Mouse (Mus musculus) right cerebral cortex, postnatal 25 days (tissue): ENCODE data around the gene Tex44.

Source experiments
- DNase-seq: peaks from one replicate; pipeline ENCODE4 v3.0.0; 2022

Tex44 gene

DNA sequence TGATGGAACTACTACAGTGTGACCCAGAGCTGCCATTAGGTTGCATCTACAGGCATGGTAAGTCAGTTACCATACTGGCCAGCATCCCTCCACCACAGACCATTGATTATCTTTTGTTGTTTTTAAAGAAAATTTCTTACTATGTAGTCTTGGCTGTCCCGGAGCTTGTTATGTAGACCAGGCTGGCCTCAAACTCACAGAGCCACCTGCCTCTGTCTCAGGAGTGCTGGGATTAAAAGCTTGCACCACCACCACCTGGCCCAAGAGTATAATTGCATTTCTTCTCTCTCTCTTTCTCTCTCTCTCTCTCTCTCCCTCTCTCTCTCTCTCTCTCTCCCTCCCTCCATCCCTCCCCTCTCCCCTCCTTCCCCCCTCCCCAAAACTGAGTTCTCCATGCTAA is 1.8 kb upstream of the Tex44 start:
- no peak for DNase-seq

DNA sequence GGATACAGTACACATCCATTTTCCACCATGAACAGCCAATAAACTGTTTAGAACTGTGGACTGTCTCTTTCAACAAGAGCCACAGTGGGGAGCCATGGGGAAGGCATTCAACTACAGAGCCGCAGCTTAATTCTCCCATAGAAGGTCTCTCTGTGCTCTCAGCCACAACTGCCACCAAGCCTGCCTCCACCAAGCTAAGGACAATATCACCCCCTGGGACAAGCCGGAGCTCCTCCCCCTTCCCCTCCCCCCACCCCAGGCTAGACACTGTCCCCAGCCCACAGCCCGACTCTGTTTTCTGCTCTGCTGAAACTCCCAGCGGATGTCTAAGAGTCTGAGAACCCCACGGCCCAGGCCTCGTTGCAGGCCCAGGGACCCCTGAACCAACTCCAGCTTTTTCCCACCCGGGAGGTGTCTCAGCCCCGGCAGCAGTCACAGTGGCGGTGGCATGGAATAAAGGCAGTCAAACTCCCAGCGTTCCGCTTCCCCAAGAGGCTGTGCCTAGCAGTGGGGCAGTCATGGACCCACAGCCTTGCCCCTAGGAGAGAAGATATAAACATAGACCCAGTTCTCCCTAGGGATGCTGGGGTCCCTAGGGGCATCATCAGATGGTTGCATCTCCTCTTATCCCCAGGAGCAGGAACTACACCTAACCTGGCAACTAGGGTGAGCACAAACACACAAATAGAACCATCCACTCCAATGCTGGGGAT is 1.1 kb upstream of the Tex44 start:
- DNase-seq = no peak

DNA sequence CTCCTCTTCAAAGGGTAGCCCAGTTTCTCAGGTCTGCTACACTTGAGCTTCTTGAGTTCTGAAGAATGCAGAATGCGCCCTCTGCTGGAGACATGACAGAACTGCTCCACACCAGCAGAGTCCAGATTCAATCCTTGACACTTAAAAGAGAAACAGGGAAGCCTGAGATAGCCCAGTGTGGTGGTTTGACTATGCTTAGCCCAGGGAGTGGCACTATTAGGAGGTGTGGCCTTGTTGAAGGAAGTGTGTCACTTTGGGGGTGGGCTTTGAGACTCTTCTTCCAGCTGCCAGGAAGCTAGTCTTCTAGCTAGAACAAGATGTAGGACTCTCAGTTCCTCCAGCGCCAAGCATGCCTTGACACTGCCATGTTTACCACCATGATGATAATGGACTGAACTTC is 3.9 kb downstream of the Tex44 start:
- peak; percentile 73 for DNase-seq

DNA sequence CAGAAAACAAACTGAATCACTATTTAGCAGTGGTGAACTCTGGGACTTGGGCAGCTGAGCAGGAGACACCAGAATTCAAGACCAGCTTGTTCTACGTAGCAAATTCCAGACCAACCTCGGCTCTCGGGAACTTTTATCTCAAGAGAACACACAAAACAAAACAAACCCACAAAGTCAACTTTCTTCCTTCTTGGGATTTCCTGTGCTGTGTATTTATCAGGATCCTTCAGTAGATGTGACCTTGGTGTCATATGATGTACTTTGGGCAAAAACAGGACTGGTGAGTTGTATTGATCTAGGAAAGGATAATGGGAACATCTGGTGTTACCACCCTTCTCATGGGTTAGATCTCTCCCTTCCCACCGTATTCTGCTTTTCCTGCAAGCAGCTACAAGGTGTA is 6.6 kb downstream of the Tex44 start:
- no peak for DNase-seq

DNA sequence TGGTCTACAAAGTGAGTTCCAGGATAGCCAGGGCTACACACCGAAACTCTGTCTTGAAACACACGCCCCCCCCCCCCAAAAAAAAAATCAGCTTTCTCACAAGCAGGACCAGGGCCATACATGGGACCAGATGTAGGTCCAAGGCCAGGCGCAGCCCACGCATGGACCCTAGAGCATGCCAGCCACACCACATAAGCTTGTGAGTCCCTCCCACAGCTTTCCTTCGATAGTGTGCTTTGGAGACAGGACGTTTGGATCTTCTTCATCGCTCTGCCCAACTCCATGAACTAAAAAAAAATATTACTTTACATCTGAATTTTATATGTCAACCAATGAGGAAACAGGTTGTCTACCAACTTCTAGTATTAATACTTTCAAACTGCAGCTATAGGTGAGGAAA is 7.2 kb downstream of the Tex44 start:
- DNase-seq = no peak

DNA sequence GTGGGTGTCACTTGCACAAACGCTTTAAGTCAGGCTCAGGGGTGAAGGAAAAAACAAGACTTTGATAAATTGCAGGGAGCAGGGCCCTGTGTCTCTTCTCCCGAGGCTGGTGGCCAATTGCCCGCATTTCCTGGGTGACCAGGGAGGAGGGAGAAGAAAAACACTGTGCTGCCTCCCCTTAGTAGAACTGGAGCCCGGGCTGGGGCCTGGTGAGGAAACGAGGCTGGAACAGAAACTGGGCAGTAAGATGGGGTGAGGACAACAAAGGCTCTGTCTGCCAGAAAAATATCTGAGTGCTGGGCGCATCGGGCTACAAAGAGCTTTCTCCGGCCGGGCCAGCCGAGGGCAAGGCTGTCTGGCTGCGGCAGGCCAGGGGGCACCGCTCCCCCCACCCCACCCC is 7.9 kb downstream of the Tex44 start:
- DNase-seq = no peak

DNA sequence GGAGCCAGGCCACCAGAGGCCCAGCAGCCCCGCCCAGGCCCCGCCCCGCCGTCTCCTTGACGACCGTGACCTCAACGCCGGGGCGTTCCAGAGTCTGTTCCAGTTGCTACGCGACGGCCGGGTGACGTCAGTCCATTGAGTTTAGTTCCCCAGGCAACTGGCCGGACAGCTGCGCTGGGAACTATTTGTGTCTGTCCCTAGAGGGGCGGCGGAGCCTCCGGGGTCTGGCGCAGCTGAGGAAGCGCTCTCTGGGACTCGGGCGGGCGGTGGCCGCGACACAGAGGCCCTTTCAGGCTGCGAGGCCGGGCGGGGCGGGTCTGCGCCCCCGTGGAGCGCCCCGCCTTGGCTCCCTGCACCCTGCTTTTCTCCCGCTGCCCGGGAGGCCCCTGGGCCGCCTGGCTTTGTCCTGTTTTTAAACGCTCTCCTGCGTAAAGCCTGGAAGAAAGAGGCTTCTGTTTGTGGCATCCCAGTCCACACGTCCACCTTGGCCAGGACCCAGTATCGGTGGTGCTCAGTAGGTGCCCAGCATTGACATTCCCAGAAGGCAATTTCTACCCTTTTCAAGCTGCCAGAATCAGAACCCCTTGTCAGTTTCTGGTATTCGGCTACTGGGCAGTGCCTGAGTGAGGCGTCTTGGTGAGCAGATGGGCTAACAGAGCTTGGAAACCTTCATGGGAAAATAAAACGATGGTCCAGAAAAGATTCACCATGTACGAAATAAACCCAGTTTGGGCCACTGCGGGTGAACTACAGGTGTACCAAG is 8.5 kb downstream of the Tex44 start:
- DNase-seq = peak; percentile 98

DNA sequence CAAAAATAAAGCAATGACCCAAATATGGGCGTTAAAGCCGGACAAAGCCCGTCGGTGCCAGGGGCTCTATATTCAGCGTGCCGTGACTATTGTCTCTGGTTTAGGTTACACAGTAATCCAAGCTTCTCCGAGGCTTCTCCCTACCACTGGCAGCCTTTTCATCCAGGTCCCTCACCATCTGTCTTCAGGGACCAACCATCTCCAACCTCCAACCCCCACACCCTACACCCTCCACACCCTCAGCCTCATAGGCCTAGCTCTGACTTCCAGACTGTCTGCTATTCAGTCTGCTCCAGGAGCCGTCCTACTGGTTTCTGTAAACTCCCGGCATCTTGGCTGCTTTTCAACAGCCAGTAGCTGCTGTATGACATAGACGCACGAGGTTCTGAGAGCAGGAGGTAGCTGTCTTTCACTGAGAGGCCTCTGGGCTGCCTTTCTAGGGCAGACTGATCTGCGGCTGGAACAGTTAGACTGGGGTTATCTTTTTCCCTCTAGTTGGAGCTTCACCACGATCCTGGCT is 9.2 kb downstream of the Tex44 start:
- peak; percentile 59 for DNase-seq

DNA sequence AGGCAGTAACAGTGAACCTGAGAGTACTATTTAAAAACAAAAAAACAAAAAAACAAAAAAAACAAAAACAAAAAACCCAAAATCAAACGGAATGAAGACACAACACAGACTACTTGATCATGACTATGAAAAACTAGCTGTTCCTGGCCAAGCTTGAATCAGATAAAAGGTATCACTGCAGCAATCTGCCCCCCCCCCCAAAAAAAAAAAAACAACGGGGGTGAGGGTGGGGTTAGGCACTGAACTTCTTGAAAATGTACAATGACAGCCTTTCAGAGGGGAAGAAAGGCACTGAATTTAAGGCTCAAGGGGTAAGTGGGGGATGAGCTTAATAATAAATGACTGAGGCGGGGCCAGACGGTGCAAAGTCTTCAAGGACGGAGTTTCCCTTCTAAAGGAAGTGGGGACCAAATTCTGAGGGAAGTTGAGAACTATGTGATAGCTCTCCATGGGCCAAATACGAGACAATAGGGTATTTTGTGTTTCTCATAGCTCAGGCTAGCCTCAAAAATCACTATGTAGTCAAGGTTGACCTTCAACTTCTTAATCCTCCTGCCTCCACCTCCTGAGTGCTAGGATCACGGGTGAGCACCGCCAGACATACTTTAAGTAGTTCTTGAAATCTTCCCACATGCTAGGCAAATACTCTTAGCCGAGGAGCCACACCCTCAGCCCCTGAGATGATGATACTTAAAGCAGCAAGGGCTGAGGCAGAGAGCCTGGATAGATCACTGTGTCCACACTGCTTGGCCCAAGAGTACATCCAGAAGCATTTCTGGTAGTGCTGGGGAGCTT is 11.3 kb downstream of the Tex44 start:
- DNase-seq = no peak

DNA sequence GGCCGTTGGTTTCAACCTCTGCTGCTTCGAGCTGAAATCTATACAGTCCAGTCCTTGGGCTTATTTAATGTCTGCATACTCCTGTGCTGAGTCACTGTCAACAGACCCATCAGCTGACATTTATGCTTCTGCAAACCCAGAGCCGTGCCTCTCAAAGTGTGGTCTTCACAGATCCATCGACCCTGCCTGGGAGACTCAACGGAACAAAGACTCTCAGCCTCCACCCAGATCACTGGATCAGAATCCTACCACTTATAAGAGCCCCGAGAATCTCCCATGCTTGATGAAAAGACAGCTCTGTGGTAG is 11.8 kb downstream of the Tex44 start:
- DNase-seq = no peak

DNA sequence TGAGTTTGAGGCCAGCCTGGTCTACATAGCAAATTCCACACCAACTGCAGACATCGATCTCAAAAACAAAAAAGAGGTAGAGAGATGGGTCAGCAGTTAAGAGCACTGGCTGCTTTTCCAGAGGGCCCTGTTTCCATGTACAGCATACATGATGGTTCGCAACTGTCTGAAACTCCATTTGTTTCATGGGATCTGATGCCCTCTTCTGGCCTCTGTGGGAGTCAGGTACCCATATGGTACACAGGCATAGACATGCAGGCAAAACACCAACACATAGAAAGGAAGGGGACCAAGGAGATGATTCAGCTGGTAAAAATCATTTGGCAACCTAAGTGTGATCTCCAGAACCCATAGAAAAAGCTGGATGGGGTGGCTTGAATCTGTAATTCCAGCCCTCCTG is 12.4 kb downstream of the Tex44 start:
- no peak for DNase-seq

DNA sequence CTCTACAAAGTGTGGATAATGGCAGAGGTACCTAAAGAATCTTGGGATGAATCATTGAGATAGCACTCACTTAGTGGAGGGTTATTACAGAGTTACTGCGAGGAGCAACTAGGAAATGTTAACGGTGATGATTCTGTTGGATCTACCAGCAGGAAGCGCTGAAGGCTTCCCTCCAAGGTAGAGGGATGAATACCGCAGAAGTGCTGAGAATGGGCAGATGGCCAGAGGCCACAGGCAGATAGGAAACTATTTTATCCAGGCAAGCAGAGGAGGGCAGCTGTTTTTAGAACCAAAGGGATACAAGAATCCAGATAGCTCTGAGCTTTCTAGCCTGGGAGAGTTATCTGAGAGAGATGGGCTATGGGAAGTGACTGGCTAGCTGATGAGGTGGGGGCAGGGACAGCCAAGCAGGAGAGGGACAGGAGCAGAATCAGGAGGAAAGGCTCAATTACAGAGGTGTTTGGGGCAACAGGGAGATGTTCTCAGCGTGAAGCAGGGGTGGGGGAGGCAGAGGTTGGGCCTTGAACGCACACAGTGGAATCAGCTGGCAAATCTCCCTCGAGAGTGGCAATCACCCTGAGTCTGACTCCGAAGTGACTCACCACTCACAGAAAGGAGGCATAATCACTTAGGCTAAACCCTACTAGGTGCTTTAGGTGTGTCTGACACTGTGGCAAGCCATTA is 13.5 kb downstream of the Tex44 start:
- no peak for DNase-seq

DNA sequence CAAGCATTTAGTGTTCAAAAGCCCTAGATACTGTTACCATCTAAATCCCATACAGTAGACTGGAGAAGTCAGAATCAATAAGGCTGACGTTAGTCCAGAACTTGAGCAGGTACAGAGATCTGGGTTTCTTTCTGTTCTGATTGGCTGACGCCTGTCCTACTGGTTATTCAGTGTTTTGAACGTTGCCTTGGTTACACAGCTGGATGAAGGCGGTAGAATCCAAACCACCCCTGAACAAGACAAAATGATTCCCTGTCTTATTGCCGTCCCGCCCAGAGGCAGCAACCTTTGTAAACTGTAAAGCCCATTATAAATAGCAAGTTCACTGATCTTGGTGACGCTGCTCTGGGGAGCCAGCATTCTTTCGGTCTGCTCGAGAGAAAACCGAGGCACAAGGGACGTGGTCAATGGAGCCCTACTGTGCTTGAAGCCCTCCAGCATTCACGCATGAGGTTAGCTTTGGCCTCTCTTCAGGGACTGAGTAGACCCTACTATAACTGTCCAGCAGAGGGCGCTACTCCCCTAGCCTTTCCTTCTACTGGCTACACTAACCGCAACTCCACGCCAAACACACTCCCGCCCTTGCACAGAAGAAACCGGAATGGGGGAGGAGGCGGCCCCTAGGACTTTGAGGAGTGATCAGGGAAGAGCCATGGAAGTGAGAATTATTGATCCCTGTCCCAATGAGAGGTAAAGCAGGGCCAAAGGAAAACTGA is 14.2 kb downstream of the Tex44 start:
- peak; percentile 88 for DNase-seq

DNA sequence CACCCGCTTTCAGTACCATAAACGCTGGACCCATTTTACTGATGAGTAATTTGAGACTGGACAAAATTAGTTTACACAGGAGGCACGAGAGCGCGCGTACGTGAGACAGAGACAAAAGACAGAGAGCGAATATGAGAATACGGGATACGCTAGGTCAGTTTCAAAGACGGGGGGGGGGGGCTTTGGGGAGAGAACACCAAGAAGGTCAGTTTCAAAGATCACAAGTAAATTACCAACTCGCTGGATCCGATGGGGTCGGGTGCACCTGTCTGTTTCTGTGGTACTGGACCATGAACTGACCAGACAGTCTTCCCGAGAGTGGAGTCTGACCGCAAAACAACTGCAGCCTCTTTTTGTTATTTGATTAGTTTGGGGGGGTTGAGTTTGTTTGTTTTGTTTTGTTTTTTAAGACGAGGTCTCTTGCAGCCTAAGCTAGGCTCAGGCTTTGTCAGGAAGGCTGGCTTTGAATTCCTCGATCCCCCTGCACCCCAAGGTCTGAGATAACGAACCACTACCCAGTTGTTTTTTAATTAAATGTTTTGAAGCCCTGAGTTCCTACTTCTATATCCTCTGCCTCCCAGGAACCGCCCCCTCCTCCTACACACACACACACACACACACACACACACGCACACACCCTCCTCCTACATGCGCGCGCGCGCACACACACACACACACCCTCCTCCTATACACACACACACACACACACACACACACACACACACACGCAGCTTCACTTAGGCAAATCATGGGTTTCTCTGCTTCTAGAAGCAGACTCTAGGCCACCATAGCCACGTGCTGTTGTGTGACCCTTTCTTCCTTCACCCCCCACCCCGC is 15.0 kb downstream of the Tex44 start:
- no peak for DNase-seq

DNA sequence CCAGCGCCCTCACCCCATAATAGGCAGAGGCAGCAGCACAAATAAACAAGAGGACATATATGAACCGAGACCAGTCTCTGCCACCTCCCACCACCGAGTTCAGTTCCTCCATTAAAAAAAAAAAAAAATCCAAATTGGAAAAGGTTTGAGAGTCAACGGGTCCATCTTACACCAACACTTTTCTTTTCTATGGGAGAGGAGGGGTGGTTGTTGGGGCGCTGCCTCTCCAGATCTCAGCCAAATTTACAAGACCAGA is 15.5 kb downstream of the Tex44 start:
- DNase-seq = no peak

DNA sequence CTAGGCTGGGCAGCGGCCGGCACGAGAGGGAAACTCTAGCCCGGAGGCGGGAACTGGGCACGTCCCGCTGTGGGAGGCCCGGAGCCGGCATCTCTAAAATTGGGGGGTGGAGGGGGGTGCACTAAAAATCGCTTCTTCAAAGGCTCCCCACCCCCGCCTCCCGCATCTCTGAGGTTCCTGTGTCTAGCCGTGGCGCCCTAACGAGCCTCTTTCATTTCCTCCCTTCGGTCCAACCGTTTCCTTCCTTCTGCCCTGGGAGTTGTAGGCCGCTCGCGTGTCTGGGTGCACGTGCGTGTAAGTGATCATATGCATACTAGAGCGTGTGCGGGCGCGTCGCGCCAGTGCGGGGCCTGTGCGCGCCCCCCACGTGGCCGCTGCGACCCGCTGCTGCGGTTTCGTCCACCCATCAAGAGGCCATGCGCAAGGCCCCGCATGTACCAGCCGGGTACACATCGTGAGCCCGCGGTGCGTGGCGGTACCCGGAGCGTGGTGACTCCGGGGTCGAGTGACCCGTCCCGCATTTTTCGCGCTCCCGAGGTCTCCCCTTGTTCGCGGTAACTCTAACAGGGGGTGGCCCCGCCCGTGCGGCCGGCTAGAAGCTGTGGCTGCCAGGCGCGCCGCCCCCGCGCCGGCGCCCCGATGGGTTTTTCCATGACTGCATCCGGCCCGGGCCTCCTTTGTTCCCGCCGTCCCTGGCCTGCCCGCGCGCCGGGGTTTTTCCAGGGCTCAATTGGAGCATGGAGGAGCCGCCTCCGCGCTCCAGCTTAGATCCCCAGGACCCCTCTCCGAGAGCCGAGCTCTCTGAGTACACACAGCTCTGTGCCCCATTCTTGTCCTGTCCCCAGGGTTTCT is 16.1 kb downstream of the Tex44 start:
- peak; percentile 87 for DNase-seq

DNA sequence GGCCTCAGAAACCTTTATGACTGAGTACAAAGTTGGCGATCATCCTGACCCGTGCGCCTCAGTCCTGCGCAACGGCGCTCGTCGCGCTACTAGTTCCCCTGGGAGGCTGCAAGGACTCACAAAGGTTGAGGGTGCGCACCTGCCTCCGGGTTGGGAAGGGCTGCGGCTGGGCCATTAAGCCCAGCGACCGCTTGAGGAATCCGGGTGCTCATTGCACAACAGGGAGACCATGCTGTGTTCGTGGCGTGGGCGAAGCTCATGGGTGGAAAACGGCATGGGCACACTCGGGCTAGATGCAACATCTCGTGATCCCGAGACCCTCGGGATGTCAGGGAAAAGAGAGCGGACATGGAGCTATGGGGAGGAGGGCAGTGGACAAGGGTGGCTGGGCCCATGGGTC is 16.7 kb downstream of the Tex44 start:
- no peak for DNase-seq

DNA sequence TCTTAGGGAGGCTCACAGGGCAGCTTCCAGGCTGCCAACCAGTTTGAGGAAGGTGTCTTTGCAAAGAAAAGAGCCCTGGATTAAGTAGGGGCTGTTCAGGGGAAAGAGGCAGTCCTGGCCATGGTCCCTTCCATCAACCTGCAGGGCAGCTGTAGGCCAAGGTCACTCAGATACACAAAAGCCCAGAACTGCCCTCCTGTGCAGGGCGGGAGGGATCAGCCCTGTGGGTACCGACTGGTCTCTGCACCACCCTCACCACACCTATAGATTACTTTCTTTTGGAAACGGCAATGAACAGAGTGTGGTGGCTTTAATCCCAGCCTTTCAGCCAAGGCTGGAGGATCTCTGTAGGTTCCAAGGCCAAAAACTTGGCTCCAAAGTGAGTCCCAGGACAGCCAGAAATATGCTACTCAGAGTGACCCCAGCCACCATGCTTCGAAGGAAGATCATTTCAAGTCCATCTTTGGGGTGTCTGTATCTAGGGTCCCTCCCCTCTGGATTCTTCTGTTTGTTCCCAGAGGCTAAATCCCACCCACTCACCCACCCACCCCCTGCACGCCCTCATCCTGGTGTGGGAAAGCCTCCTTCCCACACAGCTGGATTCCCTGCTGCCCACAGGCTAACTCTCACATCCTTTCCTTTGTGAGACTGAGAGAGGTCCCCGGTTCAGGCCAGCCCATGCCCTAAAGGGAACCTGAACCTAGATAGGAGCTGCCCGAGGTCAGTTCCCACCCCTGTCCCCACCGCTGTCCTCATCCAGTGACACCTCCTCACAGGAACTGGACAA is 17.4 kb downstream of the Tex44 start:
- no peak for DNase-seq

DNA sequence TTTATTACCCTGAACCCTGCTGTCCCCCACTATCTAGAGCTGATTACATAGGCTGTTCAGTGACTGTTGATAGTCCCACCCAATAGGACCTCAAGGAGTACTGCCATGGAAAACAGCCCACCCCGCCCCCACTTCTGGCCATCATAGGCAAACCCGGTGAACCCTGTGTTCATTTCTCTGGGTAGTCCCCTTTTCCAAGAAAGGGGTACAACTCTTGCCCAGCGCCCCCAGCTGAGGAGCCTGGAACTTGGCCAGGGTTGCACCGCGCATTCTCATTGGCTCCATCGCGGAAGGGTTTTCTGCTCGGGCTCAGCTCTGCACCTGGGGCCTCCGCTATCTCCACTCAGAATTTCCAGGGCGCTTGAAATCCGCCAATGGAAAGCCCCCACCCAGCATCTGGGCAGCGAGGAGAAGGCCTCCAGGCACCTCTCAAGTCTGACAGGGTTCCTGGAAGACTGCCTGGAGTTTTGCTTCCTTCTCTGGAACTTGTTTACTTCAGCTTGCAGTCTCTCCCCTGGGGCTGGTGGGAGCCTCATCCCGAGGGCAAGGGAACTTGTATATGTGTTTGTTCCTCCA is 21.6 kb downstream of the Tex44 start:
- DNase-seq = no peak

DNA sequence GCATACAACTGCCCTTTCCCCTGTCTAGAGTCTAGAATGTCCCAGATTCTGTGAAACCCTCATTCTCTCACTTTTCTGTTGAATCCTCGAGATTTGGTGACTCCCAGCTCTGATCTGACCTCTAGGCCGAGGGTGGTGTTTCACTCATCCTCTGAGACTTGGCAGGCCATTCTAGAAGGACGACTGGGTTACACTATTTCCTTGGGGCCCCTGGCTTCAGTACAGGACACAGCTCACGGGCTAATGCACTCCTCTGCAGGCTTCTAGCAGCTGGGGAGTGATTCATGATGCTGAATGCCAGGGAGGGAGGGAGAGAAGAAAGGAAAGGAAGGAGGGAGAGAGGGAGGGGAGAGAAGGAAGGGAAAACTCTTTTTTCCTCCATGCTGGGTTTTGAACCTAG is 22.1 kb downstream of the Tex44 start:
- no peak for DNase-seq
